Mouse (Mus musculus): ENCODE results near the gene Isoc2b. TPM values are rescaled to one million over a fixed set of nuclear protein-coding genes. Genes with fewer than 3 reads are reported as not detected.
"Not testable (repeated sequence)": the region's sequence is repeated elsewhere in the genome, so short reads cannot be mapped to it uniquely, and the experiment has no call there.

Isoc2b gene
- polyA plus RNA-seq, 1 experiment from 2014 or later = 2.9 TPM

- H3K9me3 ChIP-seq (ENCODE audit: control insufficient read depth, low read length) = no peaks in the 10 kb centered on the region
- DNase-seq (ENCODE audit: low spot score) (no peak), ATAC-seq (ENCODE audit: low FRiP score) (no peak)
- no peaks in the 10 kb centered on the region for H3K4me1 ChIP-seq (replicated peaks; ENCODE audit: control insufficient read depth, insufficient read depth, low read length)
- H3K36me3 ChIP-seq (ENCODE audit: control insufficient read depth, insufficient read depth, low read length) = no peaks in the 10 kb centered on the region
- no peak overlapping the region for H3K4me2 ChIP-seq (replicated peaks; ENCODE audit: low read depth, low read length)
- 80% methylated on average over 7 of the region's 7 CpGs for WGBS
- no peak overlapping the region for H3K27ac ChIP-seq (ENCODE audit: low read depth, low read length)
- H3K9ac ChIP-seq (ENCODE audit: low read depth, low read length) = no peak overlapping the region
- no peak overlapping the region for H3K4me3 ChIP-seq (ENCODE audit: low read depth, low read length)
- no peaks in the 10 kb centered on the region for H3K27me3 ChIP-seq (ENCODE audit: control insufficient read depth, insufficient read depth, low read length)
Observed at GRCm38 (mm10) chr7:4863541-4864080, 6.4 kb downstream of the Isoc2b start.

- no peak overlapping the region for H3K27ac ChIP-seq (ENCODE audit: low read depth, low read length)
- ATAC-seq (ENCODE audit: low FRiP score) (no peak), DNase-seq (ENCODE audit: low spot score) (no peak)
- no peaks in the 10 kb centered on the region for H3K9me3 ChIP-seq (ENCODE audit: control insufficient read depth, low read length)
- no peak overlapping the region for H3K9ac ChIP-seq (ENCODE audit: low read depth, low read length)
- no peaks in the 10 kb centered on the region for H3K4me1 ChIP-seq (replicated peaks; ENCODE audit: control insufficient read depth, insufficient read depth, low read length)
- H3K4me2 ChIP-seq (replicated peaks; ENCODE audit: low read depth, low read length) = no peak overlapping the region
- no peak overlapping the region for H3K4me3 ChIP-seq (ENCODE audit: low read depth, low read length)
- no peaks in the 10 kb centered on the region for H3K36me3 ChIP-seq (ENCODE audit: control insufficient read depth, insufficient read depth, low read length)
- no peaks in the 10 kb centered on the region for H3K27me3 ChIP-seq (ENCODE audit: control insufficient read depth, insufficient read depth, low read length)
- WGBS = 76% methylated on average over 1 of the region's 1 CpGs
Observed at GRCm38 (mm10) chr7:4863041-4863440, 7.0 kb downstream of the Isoc2b start.

GRCm38 (mm10) chr7:4860926-4861325 lies 9.1 kb downstream of the Isoc2b start:
- WGBS = 79% methylated on average over 3 of the region's 3 CpGs
- ATAC-seq (ENCODE audit: low FRiP score); DNase-seq (ENCODE audit: low spot score): not testable (repeated sequence)

GRCm38 (mm10) chr7:4859418-4859978 lies 10.6 kb downstream of the Isoc2b start:
- no peak for DNase-seq (ENCODE audit: low spot score)
- no peak overlapping the region for H3K4me2 ChIP-seq (replicated peaks; ENCODE audit: low read depth, low read length)
- H3K27me3 ChIP-seq (ENCODE audit: control insufficient read depth, insufficient read depth, low read length) = no peaks in the 10 kb centered on the region
- no peaks in the 10 kb centered on the region for H3K9me3 ChIP-seq (ENCODE audit: control insufficient read depth, low read length)
- 73% methylated on average over 12 of the region's 12 CpGs for WGBS
- no peak overlapping the region for H3K4me3 ChIP-seq (ENCODE audit: low read depth, low read length)
- H3K4me1 ChIP-seq (replicated peaks; ENCODE audit: control insufficient read depth, insufficient read depth, low read length) = no peaks in the 10 kb centered on the region
- no peaks in the 10 kb centered on the region for H3K36me3 ChIP-seq (ENCODE audit: control insufficient read depth, insufficient read depth, low read length)
- no peak overlapping the region for H3K9ac ChIP-seq (ENCODE audit: low read depth, low read length)
- H3K27ac ChIP-seq (ENCODE audit: low read depth, low read length) = no peak overlapping the region
- no peak for ATAC-seq (ENCODE audit: low FRiP score)

More at GRCm38 (mm10) chr7:4860926-4861325, 9.1 kb downstream of the Isoc2b start:
- H3K4me3 ChIP-seq (ENCODE audit: low read depth, low read length); H3K4me1 ChIP-seq (replicated peaks; ENCODE audit: control insufficient read depth, insufficient read depth, low read length); H3K9me3 ChIP-seq (ENCODE audit: control insufficient read depth, low read length); H3K4me2 ChIP-seq (replicated peaks; ENCODE audit: low read depth, low read length); H3K9ac ChIP-seq (ENCODE audit: low read depth, low read length); H3K27me3 ChIP-seq (ENCODE audit: control insufficient read depth, insufficient read depth, low read length); H3K36me3 ChIP-seq (ENCODE audit: control insufficient read depth, insufficient read depth, low read length); H3K27ac ChIP-seq (ENCODE audit: low read depth, low read length): not testable (repeated sequence)

- WGBS = 72% methylated on average over 7 of the region's 7 CpGs
Observed at GRCm38 (mm10) chr7:4857321-4857720, 12.7 kb downstream of the Isoc2b start.

GRCm38 (mm10) chr7:4856508-4856907 lies 13.6 kb downstream of the Isoc2b start:
- no peak overlapping the region for H3K9ac ChIP-seq (ENCODE audit: low read depth, low read length)
- no peak overlapping the region for H3K4me3 ChIP-seq (ENCODE audit: low read depth, low read length)
- no peaks in the 10 kb centered on the region for H3K36me3 ChIP-seq (ENCODE audit: control insufficient read depth, insufficient read depth, low read length)
- H3K27me3 ChIP-seq (ENCODE audit: control insufficient read depth, insufficient read depth, low read length) = no peaks in the 10 kb centered on the region
- H3K9me3 ChIP-seq (ENCODE audit: control insufficient read depth, low read length) = no peaks in the 10 kb centered on the region
- no peak for DNase-seq (ENCODE audit: low spot score)
- no peak overlapping the region for H3K4me2 ChIP-seq (replicated peaks; ENCODE audit: low read depth, low read length)
- no peaks in the 10 kb centered on the region for H3K4me1 ChIP-seq (replicated peaks; ENCODE audit: control insufficient read depth, insufficient read depth, low read length)
- H3K27ac ChIP-seq (ENCODE audit: low read depth, low read length) = no peak overlapping the region
- WGBS = 80% methylated on average over 9 of the region's 9 CpGs
- ATAC-seq (ENCODE audit: low FRiP score) = no peak

More at GRCm38 (mm10) chr7:4857321-4857720, 12.7 kb downstream of the Isoc2b start:
- Histone ChIP-seq H3K4me2 (replicated peaks; ENCODE audit: low read depth, low read length) (no peak overlapping the region), H3K27ac (ENCODE audit: low read depth, low read length) (no peak overlapping the region), H3K36me3 (ENCODE audit: control insufficient read depth, insufficient read depth, low read length) (no peaks in the 10 kb centered on the region), H3K9me3 (ENCODE audit: control insufficient read depth, low read length) (no peaks in the 10 kb centered on the region), H3K27me3 (ENCODE audit: control insufficient read depth, insufficient read depth, low read length) (no peaks in the 10 kb centered on the region), H3K4me3 (ENCODE audit: low read depth, low read length) (no peak overlapping the region), H3K4me1 (replicated peaks; ENCODE audit: control insufficient read depth, insufficient read depth, low read length) (no peaks in the 10 kb centered on the region), H3K9ac (ENCODE audit: low read depth, low read length) (no peak overlapping the region)
- DNase-seq (ENCODE audit: low spot score) (no peak), ATAC-seq (ENCODE audit: low FRiP score) (no peak)

GRCm38 (mm10) chr7:4853613-4854012 lies 16.4 kb downstream of the Isoc2b start:
- Histone ChIP-seq H3K4me2 (replicated peaks; ENCODE audit: low read depth, low read length) (no peak overlapping the region), H3K4me1 (replicated peaks; ENCODE audit: control insufficient read depth, insufficient read depth, low read length) (no peaks in the 10 kb centered on the region), H3K9me3 (ENCODE audit: control insufficient read depth, low read length) (no peaks in the 10 kb centered on the region), H3K36me3 (ENCODE audit: control insufficient read depth, insufficient read depth, low read length) (no peaks in the 10 kb centered on the region), H3K4me3 (ENCODE audit: low read depth, low read length) (no peak overlapping the region), H3K9ac (ENCODE audit: low read depth, low read length) (no peak overlapping the region), H3K27me3 (ENCODE audit: control insufficient read depth, insufficient read depth, low read length) (no peaks in the 10 kb centered on the region), H3K27ac (ENCODE audit: low read depth, low read length) (no peak overlapping the region)
- ATAC-seq (ENCODE audit: low FRiP score) (no peak), DNase-seq (ENCODE audit: low spot score) (no peak)
- WGBS = 79% methylated on average over 3 of the region's 3 CpGs

GRCm38 (mm10) chr7:4851315-4851688 lies 18.8 kb downstream of the Isoc2b start:
- DNase-seq (ENCODE audit: low spot score) (no peak), ATAC-seq (ENCODE audit: low FRiP score) (no peak)
- Histone ChIP-seq H3K9ac (ENCODE audit: low read depth, low read length) (no peak overlapping the region), H3K27me3 (ENCODE audit: control insufficient read depth, insufficient read depth, low read length) (no peaks in the 10 kb centered on the region), H3K36me3 (ENCODE audit: control insufficient read depth, insufficient read depth, low read length) (no peaks in the 10 kb centered on the region), H3K4me2 (replicated peaks; ENCODE audit: low read depth, low read length) (no peak overlapping the region), H3K4me1 (replicated peaks; ENCODE audit: control insufficient read depth, insufficient read depth, low read length) (no peaks in the 10 kb centered on the region), H3K9me3 (ENCODE audit: control insufficient read depth, low read length) (no peaks in the 10 kb centered on the region), H3K4me3 (ENCODE audit: low read depth, low read length) (no peak overlapping the region), H3K27ac (ENCODE audit: low read depth, low read length) (no peak overlapping the region)
- WGBS = 70% methylated on average over 8 of the region's 8 CpGs

- no peaks in the 10 kb centered on the region for H3K36me3 ChIP-seq (ENCODE audit: control insufficient read depth, insufficient read depth, low read length)
- no peaks in the 10 kb centered on the region for H3K27me3 ChIP-seq (ENCODE audit: control insufficient read depth, insufficient read depth, low read length)
- H3K4me2 ChIP-seq (replicated peaks; ENCODE audit: low read depth, low read length) = no peak overlapping the region
- no peaks in the 10 kb centered on the region for H3K9me3 ChIP-seq (ENCODE audit: control insufficient read depth, low read length)
- H3K9ac ChIP-seq (ENCODE audit: low read depth, low read length) = no peak overlapping the region
- no peak overlapping the region for H3K27ac ChIP-seq (ENCODE audit: low read depth, low read length)
- ATAC-seq (ENCODE audit: low FRiP score) (no peak), DNase-seq (ENCODE audit: low spot score) (no peak)
- no peak overlapping the region for H3K4me3 ChIP-seq (ENCODE audit: low read depth, low read length)
- no peaks in the 10 kb centered on the region for H3K4me1 ChIP-seq (replicated peaks; ENCODE audit: control insufficient read depth, insufficient read depth, low read length)
- WGBS = 80% methylated on average over 11 of the region's 11 CpGs
Observed at GRCm38 (mm10) chr7:4850621-4851314, 19.3 kb downstream of the Isoc2b start.
